Mouse (Mus musculus): ENCODE data around the gene Cfb. TPM values are rescaled to one million over a fixed set of nuclear protein-coding genes. Genes with fewer than 3 reads are reported as not detected.
"Not testable (repeated sequence)": the region's sequence is repeated elsewhere in the genome, so short reads cannot be mapped to it uniquely, and the experiment has no call there.

The Cfb gene
- 1.6 and 1.9 TPM in 2 replicates for polyA plus RNA-seq (2014; fragmentation: Nextera tagmentation; extraction: Ambion mirVana)

- no peak for ATAC-seq (ENCODE audit: low FRiP score)
- 72% methylated on average over 8 of the region's 8 CpGs for WGBS
These were observed at the start of gene Cfb for GRCm38 (mm10) chr17:34862416-34863081. Gene Cfb (minus strand): TSS chr17:34862518.

GRCm38 (mm10) chr17:34911945-34912351, 49.6 kb upstream of the Cfb start:
- Histone ChIP-seq H3K36me3 (ENCODE audit: control insufficient read depth, insufficient read depth, low read length) (peaks cover 40% of the 10 kb centered on the region), H3K27ac (ENCODE audit: low read depth, low read length) (no peak overlapping the region), H3K4me2 (no peak overlapping the region), H3K9ac (ENCODE audit: low read length) (no peak overlapping the region), H3K9me3 (ENCODE audit: control insufficient read depth, low read length) (no peaks in the 10 kb centered on the region), H3K4me3 (ENCODE audit: low read depth, low read length) (no peak overlapping the region), H3K27me3 (ENCODE audit: control insufficient read depth, insufficient read depth, low read length) (no peaks in the 10 kb centered on the region), H3K4me1 (ENCODE audit: control insufficient read depth, insufficient read depth, low read length) (no peaks in the 10 kb centered on the region; the same call in 1 of the 2 replicates)
- peak; percentile 47 for ATAC-seq (ENCODE audit: low FRiP score)
- peak; percentile 97 for DNase-seq (ENCODE audit: low spot score, missing footprints)
- WGBS: 46% methylated on average over 5 of the region's 5 CpGs

More at GRCm38 (mm10) chr17:34862416-34863081, at the start of gene Cfb:
- peak; percentile 12 for DNase-seq (ENCODE audit: low spot score, missing footprints)
- no peak within 1 kb of the TSS for H3K27ac ChIP-seq (ENCODE audit: low read depth, low read length)
- no peaks in the 10 kb centered on the region for H3K27me3 ChIP-seq (ENCODE audit: control insufficient read depth, insufficient read depth, low read length)
- H3K9ac ChIP-seq (ENCODE audit: low read length): no peak within 1 kb of the TSS
- H3K4me1 ChIP-seq (ENCODE audit: control insufficient read depth, insufficient read depth, low read length): no peaks in the 10 kb centered on the region
- no peak within 1 kb of the TSS for H3K4me3 ChIP-seq (ENCODE audit: low read depth, low read length)
- H3K36me3 ChIP-seq (ENCODE audit: control insufficient read depth, insufficient read depth, low read length): no peaks in the 10 kb centered on the region
- H3K4me2 ChIP-seq: no peak within 1 kb of the TSS
- H3K9me3 ChIP-seq (ENCODE audit: control insufficient read depth, low read length): no peaks in the 10 kb centered on the region

GRCm38 (mm10) chr17:34910982-34911381, 48.7 kb upstream of the Cfb start:
- no peaks in the 10 kb centered on the region for H3K27me3 ChIP-seq (ENCODE audit: control insufficient read depth, insufficient read depth, low read length)
- no peaks in the 10 kb centered on the region for H3K9me3 ChIP-seq (ENCODE audit: control insufficient read depth, low read length)
- no peak overlapping the region for H3K4me3 ChIP-seq (ENCODE audit: low read depth, low read length)
- H3K27ac ChIP-seq (ENCODE audit: low read depth, low read length): no peak overlapping the region
- no peaks in the 10 kb centered on the region; the same call in 1 of the 2 replicates for H3K4me1 ChIP-seq (ENCODE audit: control insufficient read depth, insufficient read depth, low read length)
- H3K36me3 ChIP-seq (ENCODE audit: control insufficient read depth, insufficient read depth, low read length): peaks cover 50% of the 10 kb centered on the region
- ATAC-seq (ENCODE audit: low FRiP score) (no peak), DNase-seq (ENCODE audit: low spot score, missing footprints) (no peak)
- WGBS: 92% methylated on average over 10 of the region's 10 CpGs
- no peak overlapping the region for H3K9ac ChIP-seq (ENCODE audit: low read length)
- no peak overlapping the region for H3K4me2 ChIP-seq

GRCm38 (mm10) chr17:34902895-34903294, 40.6 kb upstream of the Cfb start:
- Histone ChIP-seq H3K27me3 (ENCODE audit: control insufficient read depth, insufficient read depth, low read length) (no peaks in the 10 kb centered on the region), H3K27ac (ENCODE audit: low read depth, low read length) (no peak overlapping the region), H3K4me2 (no peak overlapping the region), H3K9me3 (ENCODE audit: control insufficient read depth, low read length) (no peaks in the 10 kb centered on the region), H3K4me3 (ENCODE audit: low read depth, low read length) (no peak overlapping the region), H3K36me3 (ENCODE audit: control insufficient read depth, insufficient read depth, low read length) (peaks cover 44% of the 10 kb centered on the region), H3K9ac (ENCODE audit: low read length) (no peak overlapping the region), H3K4me1 (ENCODE audit: control insufficient read depth, insufficient read depth, low read length) (peaks cover 2% of the 10 kb centered on the region; the same call in 1 of the 2 replicates)
- WGBS: 89% methylated on average over 9 of the region's 9 CpGs
- DNase-seq (ENCODE audit: low spot score, missing footprints) (no peak), ATAC-seq (ENCODE audit: low FRiP score) (no peak)

GRCm38 (mm10) chr17:34901948-34902347, 39.6 kb upstream of the Cfb start:
- 91% methylated on average over 8 of the region's 10 CpGs for WGBS
- ATAC-seq (ENCODE audit: low FRiP score): not testable (repeated sequence)

GRCm38 (mm10) chr17:34900826-34901225, 38.5 kb upstream of the Cfb start:
- H3K4me1 ChIP-seq (ENCODE audit: control insufficient read depth, insufficient read depth, low read length): peaks cover 13% of the 10 kb centered on the region
- not testable (repeated sequence) for H3K27me3 ChIP-seq (ENCODE audit: control insufficient read depth, insufficient read depth, low read length); H3K4me3 ChIP-seq (ENCODE audit: low read depth, low read length); H3K4me2 ChIP-seq; H3K9ac ChIP-seq (ENCODE audit: low read length); H3K9me3 ChIP-seq (ENCODE audit: control insufficient read depth, low read length); DNase-seq (ENCODE audit: low spot score, missing footprints); ATAC-seq (ENCODE audit: low FRiP score); H3K27ac ChIP-seq (ENCODE audit: low read depth, low read length)
- H3K36me3 ChIP-seq (ENCODE audit: control insufficient read depth, insufficient read depth, low read length): peaks cover 31% of the 10 kb centered on the region

More at GRCm38 (mm10) chr17:34901948-34902347, 39.6 kb upstream of the Cfb start:
- H3K9ac ChIP-seq (ENCODE audit: low read length); H3K4me3 ChIP-seq (ENCODE audit: low read depth, low read length); H3K9me3 ChIP-seq (ENCODE audit: control insufficient read depth, low read length); DNase-seq (ENCODE audit: low spot score, missing footprints); H3K4me2 ChIP-seq; H3K27ac ChIP-seq (ENCODE audit: low read depth, low read length); H3K27me3 ChIP-seq (ENCODE audit: control insufficient read depth, insufficient read depth, low read length); H3K4me1 ChIP-seq (ENCODE audit: control insufficient read depth, insufficient read depth, low read length): not testable (repeated sequence)
- H3K36me3 ChIP-seq (ENCODE audit: control insufficient read depth, insufficient read depth, low read length): peaks cover 35% of the 10 kb centered on the region

- H3K4me3 ChIP-seq (ENCODE audit: low read depth, low read length): peak overlapping the region; percentile 95
These were observed 37.5 kb upstream of the Cfb start for GRCm38 (mm10) chr17:34899890-34900243.

GRCm38 (mm10) chr17:34899053-34899889, 37.0 kb upstream of the Cfb start:
- DNase-seq (ENCODE audit: low spot score, missing footprints): peak; percentile 95
- ATAC-seq (ENCODE audit: low FRiP score): peak; percentile 19
- H3K27me3 ChIP-seq (ENCODE audit: control insufficient read depth, insufficient read depth, low read length): no peaks in the 10 kb centered on the region
- peak overlapping the region; percentile 98 for H3K4me2 ChIP-seq
- peak overlapping the region; percentile 95 for H3K4me3 ChIP-seq (ENCODE audit: low read depth, low read length)
- H3K27ac ChIP-seq (ENCODE audit: low read depth, low read length): peak overlapping the region; percentile 92
- H3K36me3 ChIP-seq (ENCODE audit: control insufficient read depth, insufficient read depth, low read length): peaks cover 20% of the 10 kb centered on the region
- H3K4me1 ChIP-seq (ENCODE audit: control insufficient read depth, insufficient read depth, low read length): peaks cover 21% of the 10 kb centered on the region
- under 1% methylated on average over 39 of the region's 45 CpGs for WGBS
- H3K9me3 ChIP-seq (ENCODE audit: control insufficient read depth, low read length): no peaks in the 10 kb centered on the region
- H3K9ac ChIP-seq (ENCODE audit: low read length): peak overlapping the region; percentile 99

More at GRCm38 (mm10) chr17:34899890-34900243, 37.5 kb upstream of the Cfb start:
- Histone ChIP-seq H3K27ac (ENCODE audit: low read depth, low read length) (no peak overlapping the region), H3K4me2 (peak overlapping the region; percentile 98), H3K9ac (ENCODE audit: low read length) (peak overlapping the region; percentile 99), H3K4me1 (ENCODE audit: control insufficient read depth, insufficient read depth, low read length) (peaks cover 21% of the 10 kb centered on the region), H3K9me3 (ENCODE audit: control insufficient read depth, low read length) (no peaks in the 10 kb centered on the region), H3K27me3 (ENCODE audit: control insufficient read depth, insufficient read depth, low read length) (no peaks in the 10 kb centered on the region), H3K36me3 (ENCODE audit: control insufficient read depth, insufficient read depth, low read length) (peaks cover 24% of the 10 kb centered on the region)
- DNase-seq (ENCODE audit: low spot score, missing footprints) (no peak), ATAC-seq (ENCODE audit: low FRiP score) (no peak)
- 7% methylated on average over 5 of the region's 5 CpGs for WGBS

- H3K27me3 ChIP-seq (ENCODE audit: control insufficient read depth, insufficient read depth, low read length): no peaks in the 10 kb centered on the region
- H3K4me1 ChIP-seq (ENCODE audit: control insufficient read depth, insufficient read depth, low read length): peaks cover 22% of the 10 kb centered on the region
- ATAC-seq (ENCODE audit: low FRiP score) (peak; percentile 9; the same call in 1 of the 2 replicates), DNase-seq (ENCODE audit: low spot score, missing footprints) (peak; percentile 94)
- H3K4me3 ChIP-seq (ENCODE audit: low read depth, low read length): peak overlapping the region; percentile 95
- H3K9ac ChIP-seq (ENCODE audit: low read length): peak overlapping the region; percentile 99
- H3K4me2 ChIP-seq: peak overlapping the region; percentile 98
- peaks cover 18% of the 10 kb centered on the region for H3K36me3 ChIP-seq (ENCODE audit: control insufficient read depth, insufficient read depth, low read length)
- H3K27ac ChIP-seq (ENCODE audit: low read depth, low read length): peak overlapping the region; percentile 92
- H3K9me3 ChIP-seq (ENCODE audit: control insufficient read depth, low read length): no peaks in the 10 kb centered on the region
- 1% methylated on average over 22 of the region's 47 CpGs for WGBS
These were observed 36.4 kb upstream of the Cfb start for GRCm38 (mm10) chr17:34898706-34899052.
